Mouse (Mus musculus) bone marrow macrophage, adult 2 months (primary cell): ENCODE measurements around the gene Hnrnpa1.

ENCODE experiments used
- CTCF ChIP-seq: IDR thresholded peaks from 2 replicates; pipeline ENCODE4 v1.5.1; 2012; ENCODE audit warnings: low read depth, mild to moderate bottlenecking, low read length, moderate library complexity
- POLR2A ChIP-seq: IDR thresholded peaks from 2 replicates; pipeline ENCODE4 v1.6.1; 2012; ENCODE audit warnings: mild to moderate bottlenecking, low read depth, low read length, borderline replicate concordance

DNA sequence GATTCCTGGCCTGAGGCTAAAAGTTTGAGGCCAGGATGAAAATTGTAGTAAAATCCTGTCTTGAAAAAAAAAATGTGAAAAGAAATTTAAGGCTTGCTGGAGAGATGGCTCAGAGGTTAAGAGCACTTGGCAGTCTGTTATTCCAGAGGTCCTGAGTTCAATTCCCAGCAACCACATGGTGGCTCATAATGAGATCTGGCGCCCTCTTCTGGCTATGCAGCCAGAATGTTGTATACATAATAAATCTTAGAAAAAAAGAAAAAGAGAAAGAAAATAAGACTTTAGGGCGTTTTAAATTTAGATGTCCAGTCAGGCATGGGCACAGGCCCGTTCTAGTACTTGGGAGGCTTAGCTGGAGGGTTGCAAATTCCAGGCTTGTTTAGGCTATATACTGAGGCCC, 39.5 kb downstream of the Hnrnpa1 start:
- TF ChIP-seq CTCF = peak; percentile 47; the same call in 1 of the 2 replicates
- TF ChIP-seq POLR2A = no peak
